Mouse (Mus musculus): ENCODE measurements around the gene Dppa5a. TPM values are rescaled to one million over a fixed set of nuclear protein-coding genes. Genes with fewer than 3 reads are reported as not detected.
"Not testable (repeated sequence)": the region's sequence is repeated elsewhere in the genome, so short reads cannot be mapped to it uniquely, and the experiment has no call there.

Gene Dppa5a
- total RNA-seq (2021), result not detected

DNA sequence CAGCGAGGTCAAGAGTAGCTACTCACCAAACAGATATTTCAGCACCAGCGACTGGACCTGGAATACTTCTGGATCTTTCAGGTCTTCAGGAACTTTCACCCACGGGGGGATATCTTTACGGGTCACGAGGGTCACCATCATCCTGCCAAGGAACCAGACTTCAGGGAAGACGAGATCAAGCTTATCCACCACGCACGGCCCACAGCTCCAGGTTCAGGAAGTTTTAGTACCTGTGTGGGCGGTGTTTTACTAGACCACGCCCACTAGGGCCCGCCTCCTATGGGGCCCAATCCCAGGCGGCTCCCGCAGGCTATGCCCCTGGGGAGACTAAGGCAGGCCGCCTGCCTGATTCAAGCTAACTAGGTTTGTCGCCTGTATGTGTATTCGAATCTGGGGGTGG is at the start of gene Dppa5a:
Gene Dppa5a (minus strand): TSS at position 219 of the 400 bp plus-strand sequence.
- intact Hi-C loops (cut with DNase I); DNase-seq: not testable (repeated sequence)

DNA sequence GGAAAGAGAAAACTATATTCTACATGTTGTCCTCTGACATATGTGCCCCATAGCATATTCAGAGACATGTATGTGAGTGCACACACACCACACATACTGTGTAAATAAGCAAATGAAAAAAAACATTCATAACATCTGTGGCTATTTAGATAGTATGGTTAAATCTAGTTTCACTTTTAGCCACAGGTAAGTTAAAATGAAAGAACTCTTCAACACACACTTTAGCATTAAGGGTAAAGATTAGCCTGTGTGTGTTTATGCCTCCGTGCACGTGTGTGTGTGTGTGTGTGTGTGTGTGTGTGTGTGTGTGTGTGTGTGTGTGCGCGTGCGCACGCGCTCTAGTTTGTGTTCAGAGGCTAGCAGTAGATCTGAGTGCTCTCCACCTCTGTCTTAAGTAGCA is 33.6 kb upstream of the Dppa5a start:
- intact Hi-C loops (cut with DNase I), result no loop called here
- no peak for DNase-seq

DNA sequence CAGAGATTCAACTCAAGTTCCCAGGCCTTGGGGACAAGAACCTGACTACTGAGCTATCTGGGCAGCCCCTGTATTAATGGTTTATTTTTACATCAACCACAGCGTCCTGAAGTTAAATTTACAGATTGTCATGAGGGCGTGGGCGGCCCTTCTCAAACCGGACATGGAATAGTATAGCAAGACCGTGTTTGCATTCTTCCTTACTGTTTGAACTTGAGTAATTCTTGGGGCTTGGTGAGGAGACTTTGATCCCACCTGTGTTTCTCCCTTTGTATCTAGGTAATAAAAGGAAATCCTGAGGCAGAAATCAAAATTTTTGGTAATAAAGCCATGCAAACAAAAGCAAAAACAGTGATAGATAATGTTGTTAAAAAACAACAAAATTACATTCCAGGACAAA is 32.6 kb upstream of the Dppa5a start:
- intact Hi-C loops (cut with DNase I), result no loop called here
- no peak for DNase-seq

DNA sequence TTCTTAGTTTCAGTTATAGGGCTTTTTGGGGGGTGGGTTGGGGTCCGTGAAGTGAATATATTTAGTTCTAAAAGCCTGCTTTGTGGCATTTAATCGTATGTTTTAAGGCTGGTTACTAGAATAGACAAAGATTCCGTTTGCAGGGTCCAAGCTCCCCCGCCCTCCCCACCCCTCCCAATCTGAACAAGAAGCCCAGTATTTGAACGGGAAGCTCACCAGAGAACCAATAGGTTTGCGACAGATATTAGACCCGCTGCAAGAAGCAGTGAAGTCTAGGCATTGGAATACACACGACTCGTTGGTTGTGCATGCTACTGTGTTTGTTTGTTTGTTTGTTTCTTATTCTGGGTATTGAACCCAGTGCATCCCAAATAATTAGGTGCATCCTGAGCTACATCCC is 28.5 kb upstream of the Dppa5a start:
- no peak for DNase-seq
- intact Hi-C loops (cut with DNase I), result no loop called here

DNA sequence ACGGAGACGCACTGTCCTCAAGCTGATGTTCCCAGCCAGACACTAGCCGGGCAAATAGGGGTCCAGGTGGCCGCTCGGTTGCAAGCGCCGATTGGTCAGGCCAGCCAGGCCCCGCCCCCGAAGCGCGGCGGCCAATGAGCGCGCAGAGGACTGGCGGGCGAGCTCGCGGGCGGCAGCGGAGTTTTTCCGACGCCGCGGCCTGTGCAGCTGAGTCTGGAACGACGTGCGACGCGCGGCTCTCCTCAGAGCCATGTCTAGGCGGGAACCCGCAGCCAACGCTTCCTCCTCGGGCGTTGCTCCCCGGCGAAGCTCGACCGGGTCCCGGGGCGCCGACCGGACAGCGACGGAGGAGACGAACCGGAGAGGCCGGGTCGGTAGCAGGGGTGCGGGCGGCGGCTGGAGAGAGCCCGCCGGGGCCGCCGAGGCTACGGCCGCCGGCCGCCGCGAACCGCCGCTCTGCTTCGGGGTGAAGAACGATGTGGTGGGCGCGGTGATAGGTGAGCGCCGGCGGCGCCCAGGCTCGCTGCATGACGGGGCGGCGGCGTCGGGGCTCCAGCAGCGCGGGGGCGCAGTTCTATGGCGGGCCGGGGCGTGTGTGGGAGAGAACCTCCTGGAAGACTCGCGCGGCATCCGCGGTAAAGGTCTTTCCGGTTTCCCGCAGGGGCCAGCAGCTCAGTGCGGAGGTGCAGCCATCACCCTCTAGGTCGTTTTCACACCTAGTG is 27.8 kb upstream of the Dppa5a start, which contains the start of gene Ddx43:
Gene Ddx43 (plus strand): TSS at position 148 of the 722 bp plus-strand sequence.
- peak; percentile 27 to 38 for DNase-seq
- intact Hi-C loops (cut with DNase I), result no loop called here

DNA sequence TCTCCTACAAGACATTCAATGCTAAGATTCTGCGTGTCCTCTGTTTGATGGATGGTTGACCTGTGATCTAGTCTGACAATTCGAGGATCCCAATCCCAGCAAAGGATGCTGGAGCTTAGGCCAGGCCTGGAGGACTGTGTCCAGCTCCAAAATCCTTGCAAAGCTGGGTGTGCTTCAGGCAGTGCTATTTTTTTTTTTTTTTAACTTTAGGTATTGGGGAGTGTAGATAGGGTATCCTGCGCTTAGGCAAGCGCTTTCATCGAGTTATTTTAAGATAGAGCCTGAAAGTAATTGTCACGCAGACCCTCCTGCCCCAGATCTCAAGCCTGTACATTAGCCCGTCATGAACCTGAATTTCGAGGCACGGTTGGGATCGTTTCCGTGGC is 27.3 kb upstream of the Dppa5a start:
- no peak for DNase-seq
- intact Hi-C loops (cut with DNase I), result no loop called here

DNA sequence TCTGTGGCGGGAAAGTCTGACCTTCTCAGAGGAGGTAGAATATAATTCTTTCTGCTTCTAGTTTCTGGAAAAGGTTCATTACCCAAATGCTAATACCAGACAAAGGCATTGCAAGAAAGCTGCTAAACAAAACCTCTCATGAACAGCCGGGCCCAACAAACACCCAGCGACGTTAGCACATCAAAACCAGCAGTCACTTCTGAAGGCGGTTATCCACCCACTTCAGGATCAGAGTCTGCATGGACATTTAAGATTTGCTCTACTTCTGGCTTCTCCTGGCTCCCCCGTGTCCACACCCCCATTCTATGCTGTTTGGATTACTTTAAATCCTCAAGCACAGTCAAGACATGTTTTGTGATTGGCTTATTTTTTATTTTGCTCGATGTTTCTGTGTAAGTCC is 26.6 kb upstream of the Dppa5a start:
- no peak for DNase-seq
- intact Hi-C loops (cut with DNase I), result no loop called here

DNA sequence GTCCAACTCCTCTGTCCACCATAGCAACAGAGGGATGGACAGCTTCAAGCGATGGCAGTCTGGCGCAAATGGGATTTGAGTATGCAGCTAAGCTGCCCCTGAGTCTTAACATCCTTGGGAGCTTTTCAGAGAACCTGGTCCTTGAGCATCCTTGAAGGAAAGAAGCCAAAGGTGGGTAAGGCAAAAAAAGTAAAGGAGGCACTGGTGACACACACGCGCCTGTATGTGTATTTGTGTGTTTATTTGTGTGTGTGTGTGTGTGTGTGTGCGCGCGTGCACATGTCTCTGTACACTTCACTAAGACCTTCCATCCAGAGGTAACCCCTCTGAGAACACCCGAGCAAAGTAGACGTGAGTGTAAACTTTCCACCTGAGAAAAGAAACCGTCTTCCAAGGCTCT is 25.8 kb upstream of the Dppa5a start:
- intact Hi-C loops (cut with DNase I), result no loop called here

DNA sequence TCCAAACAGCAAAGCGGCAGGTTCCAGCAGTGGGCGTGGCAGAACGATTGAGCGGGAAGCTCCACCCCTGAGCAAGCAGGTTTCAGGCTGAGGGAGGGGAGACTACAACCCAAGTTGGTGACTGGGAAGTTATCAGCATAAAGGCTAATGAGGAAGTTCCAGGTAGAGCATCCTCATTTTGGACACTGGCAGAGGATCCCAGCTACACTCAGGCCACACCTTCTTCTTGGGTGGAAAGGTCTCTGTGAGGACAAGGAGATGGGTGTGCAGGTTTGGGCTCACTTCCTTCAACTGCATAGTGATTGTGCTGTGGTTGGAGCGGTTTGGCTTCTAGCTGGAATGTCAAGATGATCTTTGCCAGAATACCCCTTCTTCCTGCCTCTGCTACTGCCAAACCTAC is 22.0 kb upstream of the Dppa5a start:
- no peak for DNase-seq
- intact Hi-C loops (cut with DNase I), result no loop called here

More for the DNA sequence above, 25.8 kb upstream of the Dppa5a start:
- no peak for DNase-seq

DNA sequence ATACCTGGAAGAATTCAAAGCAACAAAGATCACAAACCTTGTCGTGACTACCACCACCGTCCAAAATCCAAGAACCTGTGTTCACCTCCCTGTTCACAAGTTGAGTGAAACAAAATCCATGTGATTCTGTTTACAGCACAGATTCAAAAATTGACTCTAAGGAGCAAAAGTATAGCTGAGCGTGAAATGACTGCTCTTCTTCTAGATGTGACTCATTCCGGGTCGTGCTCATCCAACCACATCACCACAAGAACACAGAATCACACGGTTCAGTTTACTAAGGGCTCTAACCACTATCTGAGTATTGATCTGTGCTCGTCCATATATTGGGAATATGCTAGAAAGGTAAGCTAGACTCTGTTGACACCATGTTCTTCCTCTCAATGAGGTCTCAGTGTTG is 19.0 kb upstream of the Dppa5a start:
- DNase-seq, result no peak
- intact Hi-C loops (cut with DNase I), result no loop called here

DNA sequence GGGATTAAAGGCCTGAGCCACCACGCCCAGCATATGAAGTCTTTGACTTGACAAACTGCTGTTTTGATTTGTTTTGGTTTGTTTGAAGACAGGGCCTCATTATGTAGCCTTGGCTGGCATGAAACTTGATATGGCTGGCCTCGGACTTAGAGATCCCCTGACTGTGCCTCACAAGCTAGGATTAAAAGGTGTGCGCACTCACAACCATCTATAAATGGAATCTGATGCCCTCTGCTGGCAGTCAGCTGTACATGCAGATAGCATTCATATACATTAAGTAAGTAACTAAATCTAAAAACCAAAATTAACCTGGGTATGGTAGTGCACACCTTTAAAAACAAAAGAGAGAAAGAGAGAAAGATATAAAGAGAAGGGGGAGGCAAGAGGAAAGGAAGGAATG is 17.9 kb upstream of the Dppa5a start:
- intact Hi-C loops (cut with DNase I), result no loop called here
- DNase-seq, result no peak

DNA sequence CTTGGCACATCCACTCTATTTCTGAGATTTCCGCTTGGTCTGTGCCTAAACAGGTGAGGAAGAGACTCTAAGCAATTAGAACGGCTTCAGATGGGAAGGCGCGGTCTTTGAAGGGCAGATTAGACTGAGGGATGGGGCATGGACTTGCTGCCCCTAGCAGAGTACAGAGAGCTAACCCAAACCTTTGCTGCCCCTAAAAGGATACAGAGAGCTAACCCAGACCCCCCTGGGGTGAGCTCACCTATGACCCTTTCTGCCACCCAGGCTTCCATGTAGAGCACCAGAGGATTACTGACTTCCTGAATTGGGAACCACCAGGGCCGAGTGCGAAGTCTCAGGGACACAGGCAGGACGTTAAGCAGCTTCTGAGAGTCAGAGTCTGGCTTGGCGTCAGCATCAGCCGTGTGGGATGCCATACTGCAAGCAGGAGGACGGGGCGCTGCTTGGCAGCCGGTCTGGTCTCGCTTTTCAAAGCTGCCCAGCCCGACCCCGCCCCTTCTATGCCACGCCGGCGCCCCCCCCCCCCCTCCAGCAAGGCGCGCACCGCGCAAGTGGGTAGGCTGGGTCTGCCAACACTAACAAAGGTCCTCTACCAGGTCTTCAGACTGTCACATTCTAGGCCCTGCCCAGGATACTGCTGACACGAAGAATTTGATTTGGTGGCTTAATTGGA is 10.3 kb upstream of the Dppa5a start, which contains the start of gene Ooep:
Gene Ooep (minus strand): TSS at position 613 of the 673 bp plus-strand sequence.
- peak in 1 of 2 experiments; percentile 7 for DNase-seq
- intact Hi-C loops (cut with DNase I), result no loop called here

DNA sequence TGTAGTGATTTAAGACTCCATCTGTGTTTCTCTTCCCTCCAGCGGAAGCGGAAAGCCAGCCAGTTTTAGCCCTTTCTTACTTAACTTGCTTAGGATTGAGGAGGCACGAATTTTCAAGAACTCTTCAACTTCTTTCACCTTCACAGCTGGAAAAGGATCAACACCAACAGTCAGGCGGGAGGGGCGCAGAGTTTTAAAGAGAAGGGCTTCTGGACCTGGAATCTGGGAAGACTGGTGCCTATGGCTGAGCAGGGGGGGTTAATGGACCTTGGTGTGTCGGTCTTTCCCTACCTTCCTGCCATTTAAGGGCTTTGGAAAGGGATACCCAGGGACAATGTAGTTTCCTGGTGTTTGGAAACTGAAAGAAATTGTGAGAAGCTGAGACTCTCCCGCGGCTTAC is 9.6 kb upstream of the Dppa5a start:
- intact Hi-C loops (cut with DNase I), result no loop called here
- DNase-seq, result no peak

DNA sequence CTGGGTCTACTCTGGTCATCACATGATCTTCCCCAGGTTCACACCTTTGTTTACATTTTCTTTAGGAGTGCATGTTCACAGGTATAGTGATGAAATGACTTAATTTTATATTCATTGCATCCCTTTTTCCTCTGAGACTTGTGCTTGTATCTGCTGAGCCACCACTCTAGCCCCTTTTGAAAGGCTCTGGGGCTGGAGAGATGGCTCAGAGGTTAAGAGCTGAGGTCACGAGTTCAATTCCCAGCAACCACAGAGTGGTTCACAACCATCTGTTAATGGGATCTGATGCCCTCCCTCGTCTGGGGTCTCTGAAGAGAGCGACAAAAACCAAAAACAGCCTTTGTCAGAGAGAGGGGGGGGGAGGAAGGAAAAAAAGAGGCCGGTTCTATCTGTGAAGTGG is 7.5 kb upstream of the Dppa5a start:
- intact Hi-C loops (cut with DNase I), result no loop called here
- no peak for DNase-seq

DNA sequence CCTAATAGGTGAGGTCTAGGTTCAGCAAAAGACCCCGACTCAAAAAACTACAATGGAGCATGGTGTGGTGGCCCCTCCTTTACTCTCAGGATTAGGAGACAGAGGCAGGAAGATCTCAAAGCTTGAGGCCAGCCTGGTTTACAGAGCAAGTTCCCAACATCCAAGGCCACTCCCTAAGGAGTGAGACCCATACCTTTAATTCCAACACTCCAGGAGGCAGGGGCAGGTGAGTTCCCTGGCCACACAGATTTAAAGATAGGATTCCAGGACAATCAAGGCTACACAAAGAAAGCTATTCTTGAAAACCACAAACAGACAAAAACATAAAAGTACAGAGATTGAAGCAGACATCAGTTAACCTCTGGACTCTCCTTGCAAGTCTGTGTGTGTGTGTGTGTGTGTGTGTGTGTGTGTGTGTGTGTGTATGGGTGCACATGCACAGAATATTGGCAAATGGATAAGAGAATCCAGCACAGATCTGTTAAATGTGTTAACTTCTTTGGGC is 7.0 kb upstream of the Dppa5a start:
- DNase-seq, result no peak
- intact Hi-C loops (cut with DNase I), result no loop called here

DNA sequence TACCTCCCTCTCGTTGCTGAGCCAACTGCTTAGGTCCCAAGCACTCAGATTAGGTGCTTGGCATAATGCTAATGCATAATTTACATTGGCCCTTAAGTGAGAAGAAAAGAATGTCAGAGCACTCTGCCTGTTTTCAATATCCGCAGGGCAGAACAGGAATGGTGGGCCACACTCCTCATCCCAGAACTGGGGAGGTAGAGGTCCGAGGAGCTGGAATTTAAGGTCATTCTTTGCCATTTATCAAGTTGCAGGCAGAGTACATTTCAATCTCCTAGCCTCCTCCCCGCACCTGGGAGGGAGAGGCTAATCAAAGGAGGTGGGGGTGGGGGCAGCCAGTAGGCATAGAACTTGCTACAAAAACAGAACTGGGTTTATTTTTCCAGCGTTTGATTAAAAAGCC is 6.4 kb upstream of the Dppa5a start:
- DNase-seq, result no peak
- intact Hi-C loops (cut with DNase I), result no loop called here

DNA sequence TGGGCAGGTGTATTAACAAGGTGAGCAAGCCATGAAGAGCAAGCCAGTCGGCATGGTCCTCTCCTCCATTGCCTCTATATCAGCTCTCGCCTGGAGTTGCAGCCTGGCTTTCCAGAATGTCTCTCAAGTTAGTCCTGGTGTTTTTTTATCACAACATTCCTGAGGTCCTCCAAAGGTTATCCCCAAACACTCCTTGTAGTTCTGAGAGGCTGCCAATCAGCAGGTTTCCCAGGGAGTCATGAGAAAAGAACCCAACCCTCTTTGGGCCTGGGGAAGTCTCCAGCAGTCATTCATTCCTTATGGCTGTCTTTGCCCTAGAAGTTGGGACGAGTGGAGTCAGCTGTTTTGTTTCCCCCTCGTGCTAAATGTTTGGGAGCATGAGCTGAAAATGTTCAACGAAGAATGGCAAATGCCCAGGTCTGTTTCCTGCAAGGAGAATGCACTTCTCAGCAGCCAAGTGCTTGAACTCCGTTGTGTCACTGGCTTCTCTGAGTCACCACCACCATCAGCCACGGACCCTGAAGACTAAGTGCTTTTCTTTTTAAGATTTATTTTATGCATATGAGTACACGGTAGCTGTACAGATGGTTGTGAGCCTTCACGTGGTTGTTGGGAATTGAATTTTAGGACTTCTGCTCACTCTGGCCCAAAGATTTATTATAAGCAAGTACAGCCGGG is 5.0 kb upstream of the Dppa5a start:
- no peak for DNase-seq
- intact Hi-C loops (cut with DNase I), result no loop called here

DNA sequence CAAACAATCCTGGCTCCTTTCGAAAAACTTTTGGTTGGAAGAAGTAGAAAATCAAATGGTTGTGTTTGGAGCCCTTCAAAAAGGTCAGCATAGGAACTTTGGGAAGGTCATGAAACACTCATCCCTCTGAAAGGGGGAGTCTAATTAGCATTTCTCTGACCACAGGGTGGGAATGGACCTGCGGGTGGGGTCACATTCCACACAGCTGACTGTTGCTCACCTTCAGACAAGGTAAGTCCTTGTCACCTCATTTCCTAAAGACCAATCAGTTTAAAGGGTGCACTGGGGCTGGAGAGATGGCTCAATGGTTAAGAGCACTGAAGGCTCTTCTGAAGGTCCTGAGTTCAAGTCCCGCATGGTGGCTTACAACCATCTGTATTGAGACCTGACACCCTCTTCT is 3.5 kb upstream of the Dppa5a start:
- intact Hi-C loops (cut with DNase I), result no loop called here
- DNase-seq, result no peak

DNA sequence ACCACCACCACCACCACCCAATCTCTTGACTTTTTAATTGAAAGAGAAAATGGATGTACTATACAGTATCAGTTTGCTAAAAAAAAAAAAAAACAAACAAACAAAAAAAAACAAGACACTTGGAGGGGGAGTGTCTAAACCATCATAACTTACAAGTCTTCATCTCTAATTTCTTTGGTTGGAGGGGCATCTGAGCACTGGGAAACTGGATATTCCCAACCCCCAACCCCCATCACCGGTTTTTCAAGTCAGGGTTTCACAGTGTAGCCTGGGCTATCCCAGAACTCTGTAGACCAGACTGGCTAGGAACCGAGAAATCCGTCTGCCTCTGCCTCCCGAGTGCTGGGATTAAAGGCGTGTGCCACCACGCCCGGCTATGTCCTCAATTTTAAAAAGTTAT is 1.8 kb upstream of the Dppa5a start:
- DNase-seq, result no peak
- intact Hi-C loops (cut with DNase I), result no loop called here

DNA sequence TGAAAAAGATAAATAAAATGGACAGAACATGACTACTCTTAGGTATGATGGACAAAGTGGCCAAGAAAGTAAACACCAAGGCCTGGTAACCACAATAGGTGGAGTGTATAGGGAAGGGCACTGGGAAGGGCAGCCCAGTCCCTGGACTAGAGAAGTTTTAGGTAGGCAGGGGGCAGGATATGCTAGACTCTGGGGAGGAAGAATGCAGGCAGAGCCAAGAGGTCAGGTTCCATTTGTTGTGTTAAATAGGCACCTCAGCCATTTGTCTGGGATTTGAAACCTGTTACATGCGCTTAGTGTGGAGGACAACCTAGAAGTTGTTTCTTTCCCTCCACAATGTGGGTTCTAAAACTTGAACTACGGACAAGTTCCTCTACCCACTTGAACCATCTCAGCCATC is 1.4 kb upstream of the Dppa5a start:
- intact Hi-C loops (cut with DNase I), result no loop called here
- no peak for DNase-seq

DNA sequence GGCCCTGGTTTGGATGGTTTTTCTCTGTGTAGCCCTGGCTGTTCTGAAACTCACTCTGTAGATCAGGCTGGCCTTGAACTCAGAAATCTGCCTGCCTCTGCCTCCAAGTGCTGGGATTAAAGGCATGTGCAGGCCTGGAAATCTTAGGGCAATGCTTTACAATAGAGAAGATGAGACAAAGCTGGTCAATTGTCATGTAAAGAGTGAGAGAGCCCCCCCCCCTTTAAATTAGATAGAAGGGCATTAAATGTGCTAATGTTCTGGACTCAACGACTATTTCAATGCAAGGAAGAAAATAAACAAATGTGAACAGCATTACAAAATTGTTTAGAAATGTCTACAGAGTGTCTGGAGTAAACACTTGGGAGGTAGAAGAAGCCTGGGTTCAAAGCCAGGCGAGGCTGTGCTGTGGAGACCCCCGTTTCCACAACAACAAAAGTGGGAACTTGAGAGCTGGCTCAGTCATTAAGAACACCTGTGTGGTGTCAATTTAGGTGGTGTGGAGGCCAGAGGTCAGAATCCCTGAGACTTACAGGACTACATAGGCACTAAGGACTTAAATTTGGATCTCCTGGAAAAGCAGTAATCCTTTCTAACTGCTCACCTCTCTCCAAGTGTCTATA is 805 bp upstream of the Dppa5a start:
- intact Hi-C loops (cut with DNase I), result no loop called here
- DNase-seq, result no peak
